Mouse (Mus musculus): Measurements from ENCODE around the gene Gpr132. TPM values are rescaled to one million over a fixed set of nuclear protein-coding genes. Genes with fewer than 3 reads are reported as not detected.

Gpr132 gene
- total and polyA plus RNA-seq, 3 experiments: 24.4 to 62.1 (median 44.7) TPM

- Histone ChIP-seq H3K9me3 (replicated peaks; ENCODE audit: low read length) (no peaks in the 10 kb centered on the region), H3K4me2 (ENCODE audit: insufficient read depth, low read depth, poor library complexity, severe bottlenecking) (no peak overlapping the region), H3K27ac (ENCODE audit: insufficient read depth, low read depth) (no peak overlapping the region), H3K4me1 (ENCODE audit: control insufficient read depth in 1 of 2, insufficient read depth in 2 of 2) (peaks cover 8 to 17% of the 10 kb centered on the region in 2 experiments; a peak in 3 of 4 replicates), H3K9ac (ENCODE audit: insufficient read depth, low read depth) (no peak overlapping the region), H3K4me3 (replicated peaks in 1 of 3; ENCODE audit: low read depth in 2 of 3, low read length in 2 of 3, poor library complexity in 1 of 3) (no peak overlapping the region), H3K27me3 (replicated peaks) (peaks cover 38% of the 10 kb centered on the region), H3K79me2 (replicated peaks; ENCODE audit: control insufficient read depth, extremely low read depth, insufficient read depth, poor library complexity, severe bottlenecking) (no peaks in the 10 kb centered on the region), H3K36me3 (replicated peaks in 1 of 2; ENCODE audit: control insufficient read depth in 1 of 2, insufficient read depth in 1 of 2, low read length in 1 of 2) (peaks cover 0 to 2% of the 10 kb centered on the region in 2 experiments)
- dilution Hi-C loops (cut with MboI; ENCODE audit: extremely low pct_ligation_motif_present, extremely low pct_unique_long_range_greater_than_20kb, low sequenced_read_pairs) (no loop called here), in situ Hi-C loops (cut with MboI; ENCODE audit: low pct_ligation_motif_present, low pct_unique_long_range_greater_than_20kb, low sequenced_read_pairs) (no loop called here)
- DNase-seq (ENCODE audit: extremely low read depth): no peak
- TF ChIP-seq PAX5 (IDR thresholded peaks at IDR 0.05; ENCODE audit: low read length) (no peak), CHD1 (IDR thresholded peaks at IDR 0.05; ENCODE audit: low read depth, low read length) (no peak), ELF1 (IDR thresholded peaks at IDR 0.05; ENCODE audit: low read depth, low read length) (no peak), RCOR1 (conservative IDR thresholded peaks at IDR 0.05; ENCODE audit: low read depth, low read length) (no peak), ZKSCAN1 (IDR thresholded peaks at IDR 0.05; ENCODE audit: borderline replicate concordance, low read depth, low read length) (no peak), JUN (IDR thresholded peaks at IDR 0.05; ENCODE audit: insufficient read depth, low read depth, low read length) (no peak), USF1 (IDR thresholded peaks at IDR 0.05; ENCODE audit: low read depth, low read length) (no peak), HCFC1 (IDR thresholded peaks at IDR 0.05; ENCODE audit: low read depth, low read length) (no peak), IRF4 (IDR thresholded peaks at IDR 0.05; ENCODE audit: low read depth, low read length) (no peak), ZC3H11A (IDR thresholded peaks at IDR 0.05; ENCODE audit: low read depth, low read length) (no peak), E2F4 (IDR thresholded peaks at IDR 0.05; ENCODE audit: insufficient replicate concordance, low read depth, low read length) (no peak), USF2 (conservative IDR thresholded peaks at IDR 0.05; ENCODE audit: low read depth, low read length) (no peak)
These were observed 48.8 kb upstream of the Gpr132 start for GRCm38 (mm10) chr12:112916698-112917400.

- H3K79me2 ChIP-seq (replicated peaks; ENCODE audit: control insufficient read depth, extremely low read depth, insufficient read depth, poor library complexity, severe bottlenecking): no peaks in the 10 kb centered on the region
- no peak overlapping the region for H3K4me2 ChIP-seq (ENCODE audit: insufficient read depth, low read depth, poor library complexity, severe bottlenecking)
- no peak overlapping the region for H3K9ac ChIP-seq (ENCODE audit: insufficient read depth, low read depth)
- H3K27me3 ChIP-seq (replicated peaks): peaks cover 32% of the 10 kb centered on the region
- no peak for TF ChIP-seq JUN (IDR thresholded peaks at IDR 0.05; ENCODE audit: insufficient read depth, low read depth, low read length)
- TF ChIP-seq SMC3 (IDR thresholded peaks at IDR 0.05; ENCODE audit: low read depth, low read length): no peak
- no peak for TF ChIP-seq MAZ (IDR thresholded peaks at IDR 0.05; ENCODE audit: low read depth, low read length)
- no peak for TF ChIP-seq CHD1 (IDR thresholded peaks at IDR 0.05; ENCODE audit: low read depth, low read length)
- no peak for TF ChIP-seq MXI1 (IDR thresholded peaks at IDR 0.05; ENCODE audit: low read depth, low read length)
- no peak for TF ChIP-seq PAX5 (IDR thresholded peaks at IDR 0.05; ENCODE audit: low read length)
- no peak for TF ChIP-seq JUND (conservative IDR thresholded peaks at IDR 0.05; ENCODE audit: low read depth, low read length)
- TF ChIP-seq EP300 (IDR thresholded peaks at IDR 0.05; ENCODE audit: low read length): no peak
- no peak for TF ChIP-seq TBP (conservative IDR thresholded peaks at IDR 0.05; ENCODE audit: low read depth, low read length)
- TF ChIP-seq ETS1 (conservative IDR thresholded peaks at IDR 0.05; ENCODE audit: low read depth, low read length): no peak
- TF ChIP-seq USF2 (conservative IDR thresholded peaks at IDR 0.05; ENCODE audit: low read depth, low read length): no peak
- TF ChIP-seq USF1 (IDR thresholded peaks at IDR 0.05; ENCODE audit: low read depth, low read length): no peak
- TF ChIP-seq POLR2AphosphoS2 (IDR thresholded peaks at IDR 0.05; ENCODE audit: low read depth, low read length): no peak
- TF ChIP-seq E2F4 (IDR thresholded peaks at IDR 0.05; ENCODE audit: insufficient replicate concordance, low read depth, low read length): no peak
- no peak overlapping the region for H3K27ac ChIP-seq (ENCODE audit: insufficient read depth, low read depth)
- no peak overlapping the region for H3K4me3 ChIP-seq (replicated peaks in 1 of 3; ENCODE audit: low read depth in 2 of 3, low read length in 2 of 3, poor library complexity in 1 of 3)
- no peaks in the 10 kb centered on the region for H3K9me3 ChIP-seq (replicated peaks; ENCODE audit: low read length)
- dilution Hi-C loops (cut with MboI; ENCODE audit: extremely low pct_ligation_motif_present, extremely low pct_unique_long_range_greater_than_20kb, low sequenced_read_pairs): no loop called here
- DNase-seq (ENCODE audit: extremely low read depth): no peak
- peaks cover 8 to 17% of the 10 kb centered on the region in 2 experiments; a peak in 3 of 4 replicates for H3K4me1 ChIP-seq (ENCODE audit: control insufficient read depth in 1 of 2, insufficient read depth in 2 of 2)
- peaks cover 0 to 2% of the 10 kb centered on the region in 2 experiments for H3K36me3 ChIP-seq (replicated peaks in 1 of 2; ENCODE audit: control insufficient read depth in 1 of 2, insufficient read depth in 1 of 2, low read length in 1 of 2)
- in situ Hi-C loops (cut with MboI; ENCODE audit: low pct_ligation_motif_present, low pct_unique_long_range_greater_than_20kb, low sequenced_read_pairs): no loop called here
These were observed 47.6 kb upstream of the Gpr132 start for GRCm38 (mm10) chr12:112915587-112915986.
